Mouse (Mus musculus) intestine, postnatal 0 days (tissue): ENCODE data around the gene Nup93. TPM values are rescaled to one million over a fixed set of nuclear protein-coding genes. Genes with fewer than 3 reads are reported as not detected.

Experiments
- ATAC-seq: fragments of 200-750 bp; cut with Nextera tagmentation; 2 replicates; pipeline ENCODE4 v1.8.0; 2017; ENCODE audit warnings: mild to moderate bottlenecking, moderate TSS enrichment, moderate library complexity
- H3K27ac ChIP-seq: fragments of 300-500 bp; sonication (generic); 2 replicates; pipeline ENCODE4 v1.5.1; 2014; ENCODE audit warnings: mild to moderate bottlenecking, low read depth, low read length, moderate library complexity
- H3K27me3 ChIP-seq: fragments of 300-500 bp; sonication (generic); replicated peaks from 2 replicates; pipeline ENCODE4 v1.6.1; 2014; ENCODE audit warnings: low read length, mixed read lengths; ENCODE audit not compliant: control insufficient read depth, insufficient read depth
- H3K36me3 ChIP-seq: fragments of 300-500 bp; sonication (generic); 2 replicates; pipeline ENCODE4 v1.6.1; 2014; ENCODE audit warnings: mild to moderate bottlenecking, moderate library complexity; ENCODE audit not compliant: control insufficient read depth, insufficient read depth
- H3K4me1 ChIP-seq: fragments of 300-500 bp; sonication (generic); replicated peaks from 2 replicates; pipeline ENCODE4 v1.6.1; 2014; ENCODE audit warnings: antibody characterized with exemption, low read length, mixed read lengths; ENCODE audit not compliant: control insufficient read depth, insufficient read depth
- H3K4me2 ChIP-seq: fragments of 300-500 bp; sonication (generic); replicated peaks from 2 replicates; pipeline ENCODE4 v1.6.1; 2014; ENCODE audit warnings: low read depth, mild to moderate bottlenecking, moderate library complexity
- H3K4me3 ChIP-seq: fragments of 300-500 bp; sonication (generic); 2 replicates; pipeline ENCODE4 v1.5.1; 2014; ENCODE audit warnings: low read depth, low read length
- H3K9ac ChIP-seq: fragments of 300-500 bp; sonication (generic); 2 replicates; pipeline ENCODE4 v1.6.1; 2014; ENCODE audit warnings: mild to moderate bottlenecking, low read depth, low read length
- H3K9me3 ChIP-seq: fragments of 300-500 bp; sonication (generic); 2 replicates; pipeline ENCODE4 v1.6.1; 2016; ENCODE audit warnings: mixed run types; ENCODE audit not compliant: control insufficient read depth
- CTCF ChIP-seq: sonication (generic); IDR thresholded peaks from 2 replicates; pipeline ENCODE4 v1.5.1; 2016; ENCODE audit warnings: low read depth, mild to moderate bottlenecking, control low read depth, antibody characterized with exemption, moderate library complexity
- WGBS: fragments of 180-500 bp; shearing (Covaris S2); extraction: QIAGEN DNeasy Blood & Tissue Kit; methylation state at CpG from one replicate; pipeline ENCODE4 v1.1.7; 2014; 5-methylcytosine and 5-hydroxymethylcytosine counted together
- polyA plus RNA-seq: library from polyadenylated mRNA; unstranded; fragments of >200 nt; fragmentation: Nextera tagmentation; extraction: Ambion mirVana; gene quantifications from 2 replicates; pipeline ENCODE4 v1.2.1, GENCODE M21; 2015

Gene Nup93
- polyA plus RNA-seq, 1 experiment from 2014 or later = 21.9 TPM

GRCm38 (mm10) chr8:94292072-94292471 lies 77.7 kb downstream of the Nup93 start:
- H3K9ac ChIP-seq = no peak overlapping the region
- no peaks in the 10 kb centered on the region for H3K4me1 ChIP-seq
- no peak for ATAC-seq
- no peaks in the 10 kb centered on the region for H3K27me3 ChIP-seq
- H3K9me3 ChIP-seq = no peaks in the 10 kb centered on the region
- no peak for TF ChIP-seq CTCF
- peaks cover 5% of the 10 kb centered on the region; the same call in 1 of the 2 replicates for H3K36me3 ChIP-seq
- 70% methylated on average over 6 of the region's 6 CpGs for WGBS
- H3K4me3 ChIP-seq = no peak overlapping the region
- H3K4me2 ChIP-seq = no peak overlapping the region
- H3K27ac ChIP-seq = peak overlapping the region; percentile 15

- 68% methylated on average over 8 of the region's 8 CpGs for WGBS
- H3K9me3 ChIP-seq = no peaks in the 10 kb centered on the region
- H3K4me3 ChIP-seq = no peak overlapping the region
- H3K27me3 ChIP-seq = no peaks in the 10 kb centered on the region
- TF ChIP-seq CTCF = no peak
- H3K4me1 ChIP-seq = no peaks in the 10 kb centered on the region
- no peak overlapping the region for H3K9ac ChIP-seq
- H3K4me2 ChIP-seq = no peak overlapping the region
- ATAC-seq = no peak
- H3K27ac ChIP-seq = peak overlapping the region; percentile 15; the same call in 1 of the 2 replicates
- H3K36me3 ChIP-seq = peaks cover 5% of the 10 kb centered on the region; the same call in 1 of the 2 replicates
Measured at GRCm38 (mm10) chr8:94292626-94293025, 78.3 kb downstream of the Nup93 start.

GRCm38 (mm10) chr8:94295687-94296086 lies 81.3 kb downstream of the Nup93 start:
- H3K27ac ChIP-seq = peak overlapping the region; percentile 69; the same call in 1 of the 2 replicates
- no peaks in the 10 kb centered on the region for H3K4me1 ChIP-seq
- H3K9me3 ChIP-seq = no peaks in the 10 kb centered on the region
- no peak overlapping the region for H3K4me3 ChIP-seq
- no peaks in the 10 kb centered on the region for H3K27me3 ChIP-seq
- peaks cover 5% of the 10 kb centered on the region; the same call in 1 of the 2 replicates for H3K36me3 ChIP-seq
- H3K4me2 ChIP-seq = no peak overlapping the region
- WGBS = 80% methylated on average over 6 of the region's 6 CpGs
- H3K9ac ChIP-seq = no peak overlapping the region
- TF ChIP-seq CTCF = no peak
- no peak for ATAC-seq

- peak; percentile 81 for ATAC-seq
- Histone ChIP-seq H3K27ac (peak overlapping the region; percentile 69), H3K4me1 (no peaks in the 10 kb centered on the region), H3K9ac (no peak overlapping the region), H3K27me3 (no peaks in the 10 kb centered on the region), H3K9me3 (no peaks in the 10 kb centered on the region), H3K4me2 (no peak overlapping the region; the same call in 1 of the 2 replicates), H3K36me3 (0 out of 2 replicates have a peak, but pooled peaks cover 6% of the 10 kb centered on the region), H3K4me3 (no peak overlapping the region)
- WGBS = 50% methylated on average over 9 of the region's 9 CpGs
- TF ChIP-seq CTCF = no peak
Measured at GRCm38 (mm10) chr8:94296312-94296991, 82.1 kb downstream of the Nup93 start.

GRCm38 (mm10) chr8:94297101-94297500 lies 82.7 kb downstream of the Nup93 start:
- peak overlapping the region; percentile 38; the same call in 1 of the 2 replicates for H3K4me2 ChIP-seq
- WGBS = 57% methylated on average over 6 of the region's 6 CpGs
- no peak for TF ChIP-seq CTCF
- peak; percentile 37; the same call in 1 of the 2 replicates for ATAC-seq
- no peaks in the 10 kb centered on the region for H3K27me3 ChIP-seq
- H3K4me1 ChIP-seq = no peaks in the 10 kb centered on the region
- H3K27ac ChIP-seq = peak overlapping the region; percentile 69
- peaks cover 13% of the 10 kb centered on the region; the same call in 1 of the 2 replicates for H3K36me3 ChIP-seq
- no peak overlapping the region for H3K9ac ChIP-seq
- no peak overlapping the region for H3K4me3 ChIP-seq
- H3K9me3 ChIP-seq = no peaks in the 10 kb centered on the region

- Histone ChIP-seq H3K27me3 (no peaks in the 10 kb centered on the region), H3K36me3 (peaks cover 34% of the 10 kb centered on the region), H3K9me3 (no peaks in the 10 kb centered on the region), H3K4me1 (no peaks in the 10 kb centered on the region), H3K4me2 (no peak overlapping the region), H3K4me3 (no peak overlapping the region), H3K9ac (no peak overlapping the region), H3K27ac (no peak overlapping the region)
- TF ChIP-seq CTCF = no peak
- WGBS = 71% methylated on average over 4 of the region's 4 CpGs
- no peak for ATAC-seq
Measured at GRCm38 (mm10) chr8:94300809-94301208, 86.4 kb downstream of the Nup93 start.
